Mouse (Mus musculus): Measurements from ENCODE around the gene Vill.
A peak's percentile ranks its signal among the peaks of the same experiment; 100 is the strongest.

Gene Vill

DNA sequence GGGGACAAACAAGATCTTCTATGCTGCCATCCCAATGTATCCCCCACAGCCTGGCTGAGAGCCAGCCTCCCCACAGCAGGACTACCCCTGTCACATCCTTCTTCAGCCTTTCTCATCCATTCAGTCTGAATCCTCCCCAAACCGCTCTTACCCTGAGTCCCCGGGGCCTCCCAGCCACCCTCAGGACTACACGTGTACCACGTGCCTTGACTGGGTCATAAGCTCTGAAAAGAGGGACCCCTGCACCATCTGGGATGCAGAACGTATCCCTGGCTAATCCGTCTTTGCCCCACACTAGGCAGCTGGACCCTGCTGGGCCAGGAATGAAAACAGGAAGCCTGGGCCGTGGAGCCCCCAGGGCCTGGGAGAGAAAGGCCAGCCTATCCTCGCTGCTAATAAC is 29.5 kb downstream of the Vill start:
- no peak for DNase-seq

- no peak for DNase-seq
Observed at GRCm38 (mm10) chr9:119082656-119083430, 30.3 kb downstream of the Vill start.

- no peak for DNase-seq
Observed at GRCm38 (mm10) chr9:119083966-119084365, 31.4 kb downstream of the Vill start.

GRCm38 (mm10) chr9:119086451-119086850 is 33.9 kb downstream of the Vill start:
- DNase-seq = peak in 1 of 2 experiments; percentile 44

DNA sequence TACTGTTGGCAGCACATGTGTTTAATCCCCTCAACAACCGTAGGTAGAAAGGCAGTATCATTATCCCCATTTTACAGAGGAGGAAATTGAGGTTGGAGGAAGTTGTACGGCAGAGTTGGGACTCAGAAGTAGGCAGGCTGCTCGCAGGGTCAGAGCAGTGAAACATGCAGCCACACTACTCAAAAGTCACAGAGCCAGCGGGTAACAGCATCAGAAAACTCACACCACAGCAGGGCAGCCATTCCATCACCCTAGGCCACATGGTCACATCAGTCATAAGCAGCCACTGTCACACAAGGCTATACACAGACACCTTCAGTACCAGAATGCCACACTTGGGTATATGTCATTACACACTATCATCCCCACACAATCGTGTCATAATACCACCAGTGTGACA is 34.7 kb downstream of the Vill start:
- no peak for DNase-seq

DNA sequence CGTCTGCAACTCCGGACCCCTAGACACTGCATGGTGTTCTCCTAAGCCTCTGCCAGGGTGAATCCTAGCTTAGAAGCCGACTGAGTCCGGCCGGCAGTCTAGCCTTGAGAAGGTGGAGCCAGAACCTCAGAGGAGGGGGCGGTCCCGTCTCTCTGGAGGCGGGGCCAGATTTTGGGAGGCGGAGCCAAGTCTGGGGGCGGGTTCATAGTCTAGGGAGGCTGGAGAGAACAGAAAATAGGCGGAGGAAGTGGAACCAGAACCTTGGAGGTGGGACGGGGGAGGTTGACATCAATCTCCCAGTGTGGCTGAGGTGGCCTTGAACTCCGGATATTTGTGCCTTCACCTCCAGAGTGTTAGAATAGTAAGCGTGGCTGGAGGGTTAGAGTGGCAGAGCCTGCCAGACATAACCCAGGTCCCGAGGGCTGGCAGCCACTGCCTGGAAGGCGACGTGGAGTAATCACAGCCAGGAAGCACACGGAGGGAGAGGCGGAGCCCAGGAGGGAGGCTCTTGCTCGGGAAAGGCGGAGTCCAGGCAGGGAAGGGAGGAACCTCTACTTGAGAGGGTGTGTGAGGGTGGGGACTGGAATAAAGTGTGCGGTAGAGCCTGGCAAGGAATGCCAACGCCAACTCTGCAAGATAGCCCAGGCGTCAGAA is 35.7 kb downstream of the Vill start:
- DNase-seq = peak; percentile 71 to 77

DNA sequence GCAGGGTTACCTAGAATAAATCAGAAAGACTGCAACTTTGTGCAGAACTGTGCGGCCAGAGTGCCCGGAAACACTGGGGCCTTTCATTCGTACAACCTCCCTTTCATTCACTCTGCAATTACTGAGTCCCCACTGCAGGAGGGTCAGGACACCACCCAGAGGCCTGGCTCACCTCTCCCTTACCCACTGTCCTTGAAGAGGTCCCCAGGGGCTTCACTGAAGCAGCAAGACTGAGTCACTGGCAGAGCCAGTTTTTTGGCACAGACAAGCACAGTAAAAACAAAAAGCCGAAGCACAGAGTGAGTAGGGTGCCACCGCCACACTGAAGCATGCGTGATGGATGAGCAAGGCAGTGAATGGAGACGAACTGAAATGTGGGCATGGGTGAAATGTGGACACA is 36.9 kb downstream of the Vill start:
- no peak for DNase-seq

DNA sequence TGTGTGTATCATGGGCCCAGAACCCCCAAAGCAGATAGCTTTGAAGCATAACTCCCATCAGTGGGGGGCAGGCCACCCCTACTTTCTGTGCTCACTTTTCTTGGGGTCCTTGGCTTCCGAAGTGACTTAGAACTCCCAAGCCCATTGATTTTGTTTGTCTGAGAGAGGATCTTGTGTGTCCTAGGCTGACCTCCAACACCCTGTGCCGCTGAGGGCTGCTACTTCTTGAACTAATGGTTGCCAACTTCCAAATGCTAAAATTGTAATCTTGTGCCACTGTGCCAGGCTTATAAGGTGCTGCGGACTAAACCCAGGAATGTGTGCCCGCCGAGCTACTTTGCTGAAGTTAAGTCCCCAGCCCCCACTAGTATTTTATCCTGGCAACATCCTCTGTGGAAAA is 37.9 kb downstream of the Vill start:
- no peak for DNase-seq

DNA sequence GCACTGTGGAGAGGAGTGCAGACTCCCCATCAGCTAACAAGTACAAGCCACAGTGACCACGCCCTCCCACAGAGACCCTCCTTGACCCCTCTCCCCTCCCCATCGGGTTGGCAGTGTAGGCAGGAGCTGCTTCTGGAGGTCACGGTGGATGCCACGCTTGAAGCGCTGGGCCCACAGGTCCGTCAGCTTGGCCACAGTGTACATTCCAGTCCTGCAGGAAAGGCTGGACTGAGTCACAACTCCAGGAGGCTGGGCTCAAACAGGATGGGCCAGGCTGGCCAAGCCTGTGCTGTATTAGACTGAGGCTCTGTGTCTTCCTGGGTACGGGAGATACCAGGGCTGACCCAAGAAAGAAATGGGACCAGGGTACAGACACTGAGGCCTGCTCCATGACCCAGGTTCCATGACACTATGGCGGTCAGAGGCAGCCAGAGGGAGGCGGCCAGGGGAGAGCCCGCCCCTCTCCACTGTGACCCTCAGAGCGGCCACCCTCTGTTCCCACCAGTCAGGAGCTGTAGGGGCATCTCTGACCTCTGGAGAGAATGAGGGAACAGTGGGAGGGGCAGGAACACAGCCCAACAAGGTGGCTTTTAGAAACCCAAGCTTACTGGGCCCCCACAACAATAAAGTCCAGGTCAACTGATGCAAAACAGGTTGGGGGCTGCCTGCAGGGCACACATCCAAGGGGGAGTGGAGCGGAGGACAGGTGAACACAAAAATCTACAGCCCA is 39.2 kb downstream of the Vill start:
- peak in 1 of 2 experiments; percentile 36 for DNase-seq

GRCm38 (mm10) chr9:119092473-119093418 is 40.2 kb downstream of the Vill start:
- peak; percentile 65 to 73 for DNase-seq

GRCm38 (mm10) chr9:119093419-119094295 is 41.1 kb downstream of the Vill start, which contains the start of gene Plcd1:
Gene Plcd1 (minus strand): TSS chr9:119093502.
- peak; percentile 88 to 94 for DNase-seq

GRCm38 (mm10) chr9:119094462-119095109 is 42.0 kb downstream of the Vill start:
- peak; percentile 63 to 80 for DNase-seq

DNA sequence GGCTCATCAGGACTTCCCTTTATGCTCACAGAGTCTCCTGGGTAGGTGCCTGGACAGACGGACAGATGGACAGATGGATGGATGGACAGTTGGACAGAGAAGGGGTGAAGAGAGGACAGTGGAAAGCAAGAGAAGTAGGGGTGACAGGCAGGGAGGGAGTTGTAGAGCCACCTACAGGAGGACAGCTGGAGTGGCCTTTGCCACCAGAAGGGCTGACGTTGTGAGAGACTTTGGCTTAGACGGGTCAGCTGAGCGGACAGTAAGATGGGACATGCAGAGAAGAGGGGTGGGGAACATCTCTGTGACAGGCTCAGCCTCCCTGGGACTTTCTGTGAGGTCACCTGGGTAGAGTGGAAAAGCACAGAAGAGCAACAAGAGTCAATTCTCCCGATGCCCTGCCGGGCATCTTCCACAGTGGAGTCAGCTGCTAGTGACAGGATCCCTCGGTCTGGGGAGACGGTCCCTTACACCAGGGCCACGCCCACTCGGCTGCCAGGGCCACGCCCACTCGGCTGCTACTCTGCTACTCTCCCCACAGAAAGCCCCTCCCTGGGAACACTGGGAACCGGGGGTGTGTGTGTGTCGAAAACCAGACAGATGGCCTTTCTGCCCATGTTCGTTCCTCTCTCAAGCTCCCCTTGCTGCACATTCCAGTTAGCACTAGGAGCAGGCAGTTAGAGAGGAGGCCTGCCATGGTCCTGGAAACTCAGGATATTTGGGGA is 47.8 kb downstream of the Vill start:
- DNase-seq = peak in 1 of 2 experiments; percentile 54

DNA sequence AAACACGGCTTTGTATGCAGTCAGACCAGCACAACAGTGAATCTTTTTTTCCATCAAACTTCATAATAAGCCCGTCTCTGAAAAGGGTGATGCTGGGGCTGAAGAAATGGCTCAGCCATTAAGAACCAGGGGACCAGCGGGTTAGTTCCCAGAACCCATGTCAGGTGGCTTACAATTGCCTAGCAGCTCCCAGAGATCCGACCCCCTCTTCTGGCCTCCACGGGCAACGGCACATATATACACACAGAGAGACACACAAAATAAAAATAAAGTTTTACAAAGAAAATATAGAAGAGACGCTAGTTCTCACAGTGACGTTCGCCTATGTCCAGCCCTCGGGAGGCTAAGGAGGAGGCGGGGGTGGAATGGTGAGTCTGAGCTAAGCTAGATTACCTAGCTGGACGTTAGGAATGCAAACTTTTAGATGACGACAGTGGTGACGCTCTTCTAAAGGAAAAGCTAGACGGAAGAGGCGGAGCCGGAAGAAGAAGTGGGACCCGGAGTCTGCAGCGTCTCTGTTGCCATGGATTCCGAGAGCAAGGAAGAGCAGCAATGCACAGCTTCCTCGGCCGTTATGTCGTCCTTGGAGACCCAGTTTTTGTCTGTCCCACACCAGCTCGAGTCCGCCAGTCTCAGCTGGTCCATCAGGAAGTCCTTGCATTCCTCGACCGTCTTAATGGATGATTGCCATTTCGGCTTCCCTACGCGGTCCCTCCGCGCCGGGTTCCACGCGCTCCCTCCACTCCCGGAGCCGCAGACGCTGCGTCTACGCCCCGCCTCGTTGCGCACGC is 49.6 kb downstream of the Vill start, which contains the start of gene Dlec1:
Gene Dlec1 (plus strand): TSS at position 487 of the 791 bp plus-strand sequence.
- peak; percentile 56 to 67 for DNase-seq

DNA sequence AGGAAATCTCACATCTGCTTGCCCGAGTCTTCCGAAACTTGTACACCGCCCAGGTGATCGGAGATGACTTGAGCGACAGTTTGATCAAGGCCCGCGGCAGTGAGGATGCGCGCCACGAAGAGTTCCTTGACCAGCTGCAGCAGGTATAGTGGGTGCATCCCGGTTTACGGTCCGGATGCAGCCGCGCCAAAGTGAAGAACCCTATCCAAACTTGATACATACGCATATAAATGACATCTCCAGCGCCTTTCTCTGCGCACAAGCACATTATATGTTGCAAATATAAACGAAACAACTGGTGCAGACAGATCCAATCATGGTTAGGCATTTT is 50.2 kb downstream of the Vill start:
- DNase-seq = peak in 1 of 2 experiments; percentile 27

DNA sequence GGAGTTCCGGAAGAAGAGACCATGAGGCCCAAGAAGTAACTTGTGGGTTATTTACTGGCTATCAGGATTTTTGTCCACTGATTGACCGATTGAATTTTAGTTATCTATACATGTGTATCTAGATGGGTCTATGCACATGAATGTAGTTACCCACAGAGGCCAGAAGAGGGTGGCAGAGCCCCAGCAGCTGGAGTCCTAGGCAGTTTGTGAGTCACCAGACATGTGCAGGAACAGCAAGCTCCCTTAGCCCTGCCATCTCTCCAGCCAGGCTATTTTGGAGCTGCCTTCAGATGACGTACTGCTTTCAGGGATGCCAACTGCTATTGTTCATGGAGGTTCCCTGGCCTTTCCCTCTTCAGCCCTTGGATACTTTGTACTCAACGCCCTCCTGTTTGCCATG is 55.0 kb downstream of the Vill start:
- peak; percentile 57 to 69 for DNase-seq

GRCm38 (mm10) chr9:119109685-119110353 is 57.2 kb downstream of the Vill start:
- DNase-seq = no peak

DNA sequence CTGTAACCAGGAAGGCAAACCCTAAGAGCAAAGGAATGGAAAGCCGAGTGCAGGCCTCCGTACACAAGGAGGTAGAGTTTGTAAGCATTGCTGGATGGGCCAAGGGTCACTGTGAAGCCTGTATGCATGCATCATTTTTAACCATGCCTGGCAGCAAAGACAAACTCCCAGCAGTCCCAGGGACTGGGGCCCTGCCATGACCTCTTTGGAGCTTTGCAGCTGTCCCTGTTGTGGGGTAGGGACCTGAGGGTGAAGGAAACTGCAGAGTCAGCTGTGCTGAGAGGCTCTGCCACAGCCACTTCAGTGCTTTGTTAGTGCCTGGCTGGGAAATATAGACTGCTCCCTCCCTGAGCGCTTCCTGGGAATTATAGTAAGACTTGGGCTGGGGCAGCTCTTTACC is 58.1 kb downstream of the Vill start:
- no peak for DNase-seq

GRCm38 (mm10) chr9:119114911-119115310 is 62.3 kb downstream of the Vill start:
- no peak for DNase-seq
